Mouse (Mus musculus) heart, postnatal 25 days (tissue): Measurements from ENCODE around the gene Unc5a. TPM values are rescaled to one million over a fixed set of nuclear protein-coding genes. Genes with fewer than 3 reads are reported as not detected.

Experiments
- DNase-seq: peaks from one replicate; pipeline ENCODE4 v3.0.0; 2022; ENCODE audit warnings: low spot score
- intact Hi-C: fragments of 180-260 bp; cut with DNase I; formaldehyde crosslinking; loops from one replicate; pipeline ENCODE4 v1.15.1; 2025
- total RNA-seq, 2 experiments: library from RNA; stranded (reverse); gene quantifications; 2 replicates each; pipeline ENCODE4 v1.2.3; 2021

Gene Unc5a
- total RNA-seq, 2 experiments from 2014 or later, result 0.73 to 1.1 TPM

DNA sequence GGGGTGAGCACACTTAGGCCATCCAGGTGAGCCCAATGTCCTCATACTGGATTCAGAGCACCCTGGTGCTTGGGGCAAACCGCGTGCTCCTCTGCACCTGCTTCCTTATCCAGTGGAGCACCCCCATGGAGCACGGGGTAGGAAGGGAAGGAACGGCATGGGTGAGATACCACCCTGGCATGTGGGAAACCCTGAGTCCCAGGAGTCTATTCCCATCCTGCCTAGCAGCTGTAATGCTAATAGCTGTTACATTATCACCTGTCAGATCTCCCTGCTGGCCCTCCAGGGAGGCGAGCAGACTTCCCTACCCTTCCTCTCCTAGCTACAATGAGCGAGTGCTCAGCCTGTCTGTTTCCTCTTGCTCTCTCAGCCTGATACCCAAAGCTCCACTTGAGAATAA, 46.0 kb downstream of the Unc5a start:
- DNase-seq, result no peak
- intact Hi-C loops, result no loop called here

DNA sequence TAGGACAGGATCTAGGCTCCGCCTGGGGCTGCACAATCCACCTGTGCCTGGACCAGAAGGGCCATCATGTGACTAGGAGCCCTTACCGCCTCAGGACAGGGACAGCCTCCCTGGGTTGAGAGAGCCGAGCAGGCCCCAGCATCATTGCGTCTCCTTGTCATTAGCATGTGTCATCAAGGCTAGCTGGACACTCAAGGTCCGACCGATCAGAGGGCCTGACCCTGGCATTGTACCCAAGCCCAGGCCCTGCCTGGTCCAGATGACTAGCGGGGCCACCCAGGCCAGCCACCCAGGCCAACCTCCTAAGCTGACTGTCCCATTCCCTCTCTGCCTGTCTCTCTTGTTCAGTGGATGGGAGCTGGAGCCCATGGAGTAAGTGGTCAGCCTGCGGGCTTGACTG, 48.4 kb downstream of the Unc5a start:
- DNase-seq, result no peak

DNA sequence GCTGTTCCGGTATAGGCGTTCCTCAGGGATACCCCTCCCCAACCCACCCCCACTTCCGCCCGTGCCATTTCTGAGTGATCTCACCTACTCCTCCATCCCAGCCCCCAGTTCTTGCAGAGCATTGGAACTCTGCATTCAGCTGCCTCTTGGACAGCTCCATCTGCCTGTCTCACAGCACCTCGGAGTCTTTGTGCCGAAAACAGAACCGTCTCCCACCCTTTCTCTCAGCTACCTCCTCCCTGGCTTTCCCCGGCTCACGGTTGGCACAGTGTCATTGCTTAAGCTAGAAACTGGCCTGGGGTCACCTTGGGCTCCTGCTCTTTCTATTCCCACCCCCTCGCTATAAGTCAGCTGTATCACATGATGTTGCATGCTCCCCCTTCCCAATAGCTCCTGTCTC, 51.2 kb downstream of the Unc5a start:
- intact Hi-C loops, result no loop called here

More for the DNA sequence above, 48.4 kb downstream of the Unc5a start:
- intact Hi-C loops, result no loop called here

DNA sequence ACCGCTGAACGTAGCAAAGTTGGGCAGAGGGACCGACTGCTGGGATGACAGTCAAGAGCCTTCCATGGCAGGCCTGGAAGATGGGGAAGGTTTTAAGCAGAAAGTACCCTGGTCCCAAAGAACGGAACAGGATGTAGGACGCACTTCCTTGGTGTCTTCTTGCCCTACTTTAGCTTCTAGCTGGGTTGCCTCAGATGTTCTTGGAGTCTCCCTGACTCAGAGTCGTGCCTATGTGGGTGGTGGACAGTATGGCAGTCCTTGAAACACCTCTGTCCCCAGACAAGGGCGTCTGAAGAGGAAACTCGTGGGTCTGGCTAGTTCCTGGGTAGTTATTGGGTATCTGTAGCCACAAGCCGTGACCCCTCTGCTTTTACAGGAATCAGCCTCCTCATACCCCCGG, 52.9 kb downstream of the Unc5a start:
- intact Hi-C loops, result no loop called here

More for the DNA sequence above, 51.2 kb downstream of the Unc5a start:
- no peak for DNase-seq

DNA sequence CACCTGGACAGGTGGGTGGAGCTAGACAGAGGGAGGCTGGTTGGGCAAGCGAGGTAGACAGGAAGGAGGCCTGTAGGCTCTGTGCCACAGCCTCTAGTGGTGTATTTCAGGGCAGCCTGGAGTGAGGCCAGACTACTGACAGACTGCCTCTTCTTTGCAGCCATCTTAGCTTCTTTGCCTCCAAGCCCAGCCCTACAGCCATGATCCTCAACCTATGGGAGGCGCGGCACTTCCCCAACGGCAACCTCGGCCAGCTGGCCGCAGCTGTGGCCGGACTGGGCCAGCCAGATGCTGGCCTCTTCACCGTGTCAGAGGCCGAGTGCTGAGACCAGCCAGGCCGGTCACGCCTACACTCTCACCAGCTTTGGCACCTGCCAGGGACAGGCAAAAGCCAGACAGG, 55.4 kb downstream of the Unc5a start:
- DNase-seq, result no peak
- intact Hi-C loops, result no loop called here

More for the DNA sequence above, 52.9 kb downstream of the Unc5a start:
- DNase-seq, result no peak

DNA sequence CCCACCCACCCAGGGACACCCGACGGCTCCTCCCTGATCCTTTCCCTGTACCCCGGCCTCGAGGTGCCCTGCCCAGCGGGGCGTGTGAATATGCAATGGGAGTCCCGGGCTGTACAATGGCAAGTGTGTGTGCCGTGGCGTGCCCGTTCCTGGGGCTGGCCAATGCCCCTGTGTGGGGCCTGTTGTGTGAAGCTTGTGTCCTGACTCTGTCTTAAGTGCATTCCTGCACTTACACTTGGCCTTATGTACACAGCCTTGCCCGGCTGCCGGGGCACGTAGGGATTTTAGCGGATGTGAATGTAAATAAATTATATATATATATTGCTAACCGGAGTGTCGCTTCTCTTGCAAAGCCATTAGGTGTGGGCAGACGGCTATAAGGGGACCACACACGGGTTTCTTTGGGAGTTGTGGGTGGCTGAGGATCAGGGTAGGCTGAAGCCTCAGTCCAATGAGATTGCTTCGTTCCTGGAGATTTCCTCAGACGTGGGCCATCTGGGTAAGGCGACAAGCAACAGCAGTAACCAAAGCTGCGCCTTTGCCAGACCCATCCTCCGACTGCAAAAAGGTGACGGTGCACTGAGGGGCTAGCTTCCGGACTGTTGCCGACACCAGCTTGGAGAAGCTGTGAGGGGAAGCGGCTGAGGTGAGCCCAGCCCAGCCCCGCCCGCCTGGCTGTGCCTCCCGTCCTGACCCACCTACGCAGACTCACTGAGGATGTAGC, 56.6 kb downstream of the Unc5a start:
- intact Hi-C loops, result no loop called here

DNA sequence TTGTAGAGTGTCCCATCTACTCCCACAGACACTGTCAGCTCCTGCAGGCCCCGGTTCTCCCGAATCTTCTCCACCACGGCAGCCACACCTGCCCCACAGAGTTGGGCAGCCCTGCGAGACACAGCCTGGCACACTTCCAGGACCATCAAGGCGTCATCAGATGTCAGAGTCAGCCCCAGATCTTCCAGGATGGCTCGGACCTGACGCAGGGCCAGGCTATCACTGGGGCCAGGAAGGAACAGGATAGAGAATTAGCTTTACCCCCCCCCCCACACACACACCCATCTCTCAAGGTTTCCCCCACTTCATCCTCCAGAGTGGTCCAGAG, 57.2 kb downstream of the Unc5a start:
- intact Hi-C loops, result no loop called here
- DNase-seq, result no peak

More for the DNA sequence above, 56.6 kb downstream of the Unc5a start:
- no peak for DNase-seq

DNA sequence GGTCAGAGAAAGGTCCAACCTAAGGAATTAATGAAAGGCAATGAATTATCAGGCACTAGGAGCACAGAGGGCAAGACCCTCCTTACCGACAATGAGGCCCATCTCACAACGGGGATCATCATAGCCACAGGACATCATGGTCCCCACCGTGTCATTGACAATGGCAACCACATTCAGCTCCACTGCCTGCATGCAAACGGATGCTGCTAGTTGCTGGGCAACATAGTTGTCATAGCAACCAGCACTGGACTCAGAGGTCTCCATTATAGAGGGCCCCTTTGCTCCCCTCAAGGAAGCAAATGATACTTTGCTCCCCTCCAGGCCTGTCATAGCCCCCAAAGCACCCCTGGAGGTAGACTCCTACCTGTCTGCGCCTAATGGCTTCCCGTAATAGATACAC, 59.4 kb downstream of the Unc5a start:
- intact Hi-C loops, result no loop called here

DNA sequence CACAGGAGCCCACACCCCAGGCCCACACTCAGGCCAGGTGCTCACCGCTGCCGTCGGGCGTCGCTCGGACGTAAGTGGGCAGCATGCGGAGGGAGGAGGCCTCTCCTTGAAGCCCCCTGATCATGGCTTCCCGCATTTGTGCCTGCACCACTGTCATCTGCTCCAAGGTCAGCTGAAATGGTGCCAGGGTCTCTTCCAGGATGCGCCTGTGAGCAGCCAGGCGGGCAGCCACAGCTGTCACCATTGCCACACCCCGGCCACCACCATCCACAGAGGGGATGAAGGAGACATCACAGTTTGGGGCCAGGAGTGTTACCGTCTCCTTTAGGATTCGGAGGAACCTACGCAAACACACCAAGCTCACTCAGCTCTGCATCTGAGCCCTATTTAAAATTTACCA, 61.9 kb downstream of the Unc5a start:
- intact Hi-C loops, result no loop called here
- DNase-seq, result no peak

More for the DNA sequence above, 59.4 kb downstream of the Unc5a start:
- no peak for DNase-seq

DNA sequence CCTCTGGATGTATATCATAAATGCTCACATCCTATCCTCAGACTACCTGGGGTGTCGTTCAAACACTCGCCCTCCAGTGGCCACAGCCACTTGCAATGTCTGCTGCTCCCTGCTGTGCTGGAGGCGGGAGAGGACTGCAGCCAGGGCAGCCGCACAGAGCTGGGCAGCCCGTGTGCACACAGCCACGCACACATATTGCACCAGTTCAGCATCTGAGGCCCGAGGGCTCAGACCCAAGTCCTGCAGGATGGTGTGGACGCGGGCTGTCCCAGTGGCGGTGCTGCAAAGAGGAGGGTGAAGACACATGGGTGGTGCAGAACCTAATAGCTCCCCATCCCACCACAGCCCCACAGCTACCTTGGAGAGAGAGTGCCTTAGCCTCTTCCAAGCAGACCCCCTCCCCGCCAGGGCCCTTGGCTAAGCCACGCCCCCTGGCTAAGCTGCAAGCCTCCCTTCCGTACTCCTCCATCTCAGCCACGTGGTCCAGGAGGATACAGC, 62.8 kb downstream of the Unc5a start:
- intact Hi-C loops, result no loop called here
- DNase-seq, result no peak

DNA sequence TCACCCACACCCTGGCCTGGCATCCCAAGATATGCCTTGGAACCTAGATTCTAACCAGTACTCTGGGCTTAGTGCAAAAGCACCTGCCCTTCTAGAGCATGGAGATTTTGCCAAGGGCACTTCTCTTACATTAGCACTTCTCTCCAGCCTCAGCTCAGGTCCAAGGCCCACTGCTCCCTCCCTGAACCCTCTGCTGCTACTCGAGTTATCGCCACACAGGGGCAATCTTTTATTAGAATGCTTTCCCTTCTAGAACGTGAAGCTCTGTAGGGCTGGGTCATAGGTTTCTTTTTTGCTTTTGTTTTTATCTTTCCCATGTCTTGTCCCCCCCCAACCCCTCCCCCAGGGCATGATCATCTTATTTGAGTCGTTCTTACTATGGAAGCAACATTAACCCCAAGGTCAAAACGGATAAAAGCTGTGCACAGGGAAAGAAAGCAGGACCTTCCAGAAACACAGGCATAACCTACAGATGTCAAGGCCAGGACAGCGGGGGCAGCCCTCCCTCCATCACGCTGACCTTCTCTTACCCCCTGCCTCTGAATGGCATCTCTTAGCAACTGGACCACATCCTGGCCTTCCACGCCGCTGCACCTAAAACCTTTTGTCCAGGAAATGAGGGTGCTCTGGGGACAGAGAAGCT, 64.6 kb downstream of the Unc5a start:
- no peak for DNase-seq

DNA sequence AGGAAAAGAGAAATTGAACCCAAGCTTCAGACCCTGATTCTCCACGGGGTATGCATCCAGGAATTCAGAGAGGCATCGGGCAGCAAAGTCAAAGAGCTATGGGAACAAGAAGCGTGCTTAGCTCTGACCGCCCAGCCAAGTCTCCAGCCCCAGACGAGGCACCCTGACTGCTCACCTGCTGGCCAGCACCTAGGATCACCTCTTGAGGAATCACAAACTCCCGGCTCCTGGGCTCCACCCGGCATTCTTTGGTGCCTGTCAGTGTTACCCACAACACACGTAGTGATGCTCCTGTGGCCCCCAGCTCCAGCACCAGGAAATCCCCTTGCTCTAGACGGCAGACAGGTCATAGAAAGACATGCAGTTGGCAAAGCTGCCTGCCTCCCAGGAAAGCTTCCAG, 65.2 kb downstream of the Unc5a start:
- DNase-seq, result no peak
- intact Hi-C loops, result no loop called here

More for the DNA sequence above, 64.6 kb downstream of the Unc5a start:
- intact Hi-C loops, result no loop called here

DNA sequence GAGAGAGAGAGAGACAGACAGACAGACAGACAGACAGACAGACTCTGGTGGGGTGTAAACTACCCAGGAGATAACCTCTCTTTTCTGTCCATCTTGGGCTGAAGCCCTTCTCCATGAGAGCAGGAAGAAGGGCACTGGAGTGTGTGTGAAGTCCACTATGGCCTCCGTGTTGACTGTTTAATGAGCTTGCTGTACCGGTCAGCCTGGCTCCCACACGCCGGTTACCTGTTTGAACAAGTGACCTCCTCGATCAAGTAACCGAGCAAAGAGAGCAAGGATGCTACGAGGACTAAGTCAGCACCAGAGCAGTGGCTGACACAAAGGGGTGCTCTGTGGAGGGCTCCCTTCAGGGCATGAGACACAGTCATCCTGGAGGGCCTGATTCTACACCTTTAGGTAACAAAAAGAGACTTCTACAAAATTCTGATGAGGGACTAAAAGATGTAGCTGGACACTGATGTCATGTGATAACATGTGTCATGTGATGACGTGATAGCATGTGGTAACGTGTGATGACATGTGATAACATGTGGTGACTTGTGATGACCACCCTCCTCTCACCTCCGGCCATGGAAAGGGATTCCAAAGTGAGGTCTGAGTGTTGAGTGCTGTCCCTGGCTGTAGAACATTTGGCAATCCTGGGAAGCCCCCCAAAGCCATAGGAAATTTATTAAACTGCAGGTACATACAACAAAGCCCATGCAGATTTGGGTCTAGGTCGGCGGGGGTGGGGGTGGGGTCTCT, 68.1 kb downstream of the Unc5a start:
- DNase-seq, result no peak
- intact Hi-C loops, result no loop called here

DNA sequence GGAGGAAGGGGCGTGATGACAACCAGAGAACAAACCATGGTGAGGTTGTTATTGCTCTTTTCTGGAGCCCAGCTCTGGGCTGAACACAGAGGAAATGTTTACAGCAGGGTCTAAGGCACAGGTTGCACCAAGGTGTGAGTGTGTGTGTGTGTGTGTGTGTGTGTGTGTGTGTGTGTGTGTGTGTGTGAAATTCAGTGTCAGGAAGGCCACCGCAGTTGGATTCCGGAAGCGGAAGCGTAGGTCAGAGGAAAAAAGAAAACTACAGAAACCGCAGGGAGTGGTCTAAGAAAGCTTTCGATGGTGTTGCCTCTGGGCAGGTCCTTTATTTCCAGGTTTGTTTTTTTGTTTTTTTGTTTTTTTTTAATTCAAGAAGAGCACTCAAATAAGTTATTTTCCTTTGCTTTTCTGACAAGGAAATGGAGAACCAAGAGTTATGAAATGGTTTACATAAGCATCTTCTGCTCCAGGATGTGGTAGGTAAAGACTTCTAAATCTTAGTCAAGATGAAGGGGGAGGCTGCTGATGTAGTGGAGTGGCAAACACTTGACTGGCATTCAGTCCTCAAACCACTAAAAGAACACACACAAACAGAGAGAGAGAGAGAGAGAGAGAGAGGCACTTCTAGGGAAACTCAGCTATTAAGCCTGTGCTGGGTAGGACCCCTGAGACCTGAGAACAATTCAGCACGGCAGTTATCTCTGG, 68.8 kb downstream of the Unc5a start:
- intact Hi-C loops, result no loop called here
- no peak for DNase-seq

DNA sequence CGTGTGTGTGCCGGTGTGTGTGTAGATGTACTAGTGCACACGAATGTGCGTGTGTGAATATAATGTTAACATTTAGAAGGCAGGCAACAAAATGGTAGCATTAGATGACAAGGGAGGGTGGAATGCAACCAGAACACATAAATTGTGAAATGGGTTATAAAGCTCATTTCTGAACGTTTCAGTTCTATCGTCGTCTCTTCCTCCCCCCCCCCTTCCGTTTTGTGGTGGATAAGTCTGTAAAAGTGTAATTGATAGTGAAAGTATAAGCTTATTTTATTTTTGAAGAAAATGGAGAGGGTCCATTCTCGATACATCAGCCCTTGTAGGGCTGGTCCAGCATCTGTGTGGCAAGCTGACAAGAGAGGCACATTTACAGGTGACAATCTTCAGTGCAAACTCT, 69.5 kb downstream of the Unc5a start:
- DNase-seq, result no peak
- intact Hi-C loops, result no loop called here

DNA sequence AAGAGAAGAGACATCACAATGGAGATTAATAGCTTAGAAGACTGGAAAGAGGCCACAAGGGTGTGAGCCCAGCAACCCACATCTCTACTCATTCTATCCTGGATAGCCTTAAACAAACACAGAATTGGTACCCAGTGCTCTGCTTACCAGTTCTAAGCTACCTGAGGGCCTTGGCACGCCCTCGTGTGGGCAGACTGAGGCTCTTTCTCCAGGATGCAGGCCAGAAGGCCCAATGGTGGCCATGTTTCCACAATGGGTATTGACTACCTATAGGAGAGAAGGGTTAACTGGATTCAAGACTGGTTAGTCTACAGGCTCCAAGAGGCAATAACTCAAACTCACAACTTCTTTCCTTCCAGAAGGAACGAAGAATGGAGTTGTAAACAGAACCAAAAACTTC, 70.0 kb downstream of the Unc5a start:
- intact Hi-C loops, result no loop called here

DNA sequence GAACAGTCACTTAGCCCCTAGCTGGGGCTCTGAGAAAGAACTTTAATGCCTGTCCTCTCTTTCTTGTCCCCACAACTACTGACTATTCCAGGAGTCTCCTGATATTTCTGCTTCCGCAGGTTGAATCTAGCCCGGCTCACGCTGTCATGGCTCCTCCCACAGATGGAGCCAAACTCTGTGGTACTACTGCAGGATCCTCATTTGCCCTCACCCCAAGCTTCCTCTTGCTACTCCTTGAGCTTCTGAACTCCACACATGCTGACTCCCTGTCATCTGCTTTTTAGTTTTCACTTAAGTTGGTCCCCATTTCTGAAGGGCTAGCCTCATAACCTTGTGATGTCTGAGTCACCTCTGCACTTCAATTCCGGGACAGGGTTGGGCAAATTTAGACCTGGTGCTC, 70.8 kb downstream of the Unc5a start:
- intact Hi-C loops, result no loop called here
- no peak for DNase-seq

More for the DNA sequence above, 70.0 kb downstream of the Unc5a start:
- DNase-seq, result no peak

DNA sequence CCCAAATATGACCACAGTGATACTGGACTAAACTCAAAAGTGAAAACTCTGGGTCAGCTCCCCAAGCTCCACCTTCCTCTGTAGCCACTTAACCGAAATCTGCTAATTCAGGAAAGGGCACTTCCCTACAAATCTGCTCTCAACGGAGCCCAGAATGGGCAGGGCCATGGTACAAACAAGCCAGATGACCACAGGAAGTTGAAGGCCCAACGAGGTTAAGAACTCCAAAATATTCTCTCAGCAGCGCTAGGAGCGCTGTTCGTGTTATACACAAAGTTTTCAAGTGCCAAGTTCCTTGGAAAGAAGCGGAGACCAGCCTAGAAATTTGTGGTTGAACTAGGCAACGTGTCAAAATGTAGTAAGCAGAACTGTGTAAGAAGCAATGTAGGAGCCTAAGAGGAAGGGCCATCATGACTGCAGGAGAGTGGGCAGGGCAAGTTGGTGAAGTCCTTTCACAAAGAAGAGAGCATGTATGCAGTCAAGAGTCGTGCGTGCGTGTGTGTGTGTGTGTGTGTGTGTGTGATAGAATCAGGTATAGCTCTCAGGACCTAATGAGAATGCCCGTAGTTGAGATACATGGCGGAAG, 72.1 kb downstream of the Unc5a start, which contains the start of gene Hk3:
Gene Hk3, minus strand, starts transcription at position 192 of the 586 bp plus-strand sequence.
- DNase-seq, result no peak
- intact Hi-C loops, result no loop called here

DNA sequence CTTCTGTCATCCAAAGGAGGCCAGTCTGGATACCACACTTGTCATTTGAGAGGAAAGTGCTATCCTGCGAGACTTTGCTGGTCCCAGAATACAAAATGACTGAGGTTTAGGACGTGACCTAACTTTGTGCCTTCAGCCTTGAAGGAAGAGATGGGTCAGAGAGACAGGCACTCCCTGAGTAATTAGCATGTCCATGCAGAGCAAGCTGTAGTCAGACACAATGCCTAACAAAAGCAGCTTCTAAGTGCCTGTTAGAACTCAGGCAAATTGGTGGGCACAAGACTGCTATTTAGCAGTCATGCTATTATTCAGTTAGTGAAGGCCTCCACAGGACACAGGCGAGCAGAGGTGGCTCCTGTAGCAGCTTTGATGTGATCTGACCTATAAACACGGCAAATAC, 73.0 kb downstream of the Unc5a start:
- DNase-seq, result no peak
- intact Hi-C loops, result no loop called here

DNA sequence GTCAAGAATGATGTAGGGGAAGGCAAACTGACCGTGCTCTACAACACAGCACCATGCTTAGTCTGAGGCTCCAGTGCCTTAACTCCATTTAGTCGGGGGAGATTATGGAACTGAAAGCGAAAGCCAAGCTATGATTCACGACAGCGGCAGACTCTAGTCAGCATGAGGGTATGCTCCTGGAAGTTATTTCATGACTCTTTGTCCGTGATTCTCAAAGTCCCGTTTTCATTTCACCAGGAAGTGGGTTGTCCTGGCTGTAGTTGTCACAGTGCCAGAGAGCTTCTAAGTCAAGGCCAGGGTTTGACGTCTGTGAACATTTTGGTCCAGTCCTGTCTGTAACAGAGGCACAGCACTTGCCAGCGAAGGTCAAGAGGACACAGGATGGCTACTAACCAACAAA, 73.5 kb downstream of the Unc5a start:
- intact Hi-C loops, result no loop called here
- no peak for DNase-seq
